20 mouse cellular contexts compared by ENCODE assay signal in the genomic region with DNA sequence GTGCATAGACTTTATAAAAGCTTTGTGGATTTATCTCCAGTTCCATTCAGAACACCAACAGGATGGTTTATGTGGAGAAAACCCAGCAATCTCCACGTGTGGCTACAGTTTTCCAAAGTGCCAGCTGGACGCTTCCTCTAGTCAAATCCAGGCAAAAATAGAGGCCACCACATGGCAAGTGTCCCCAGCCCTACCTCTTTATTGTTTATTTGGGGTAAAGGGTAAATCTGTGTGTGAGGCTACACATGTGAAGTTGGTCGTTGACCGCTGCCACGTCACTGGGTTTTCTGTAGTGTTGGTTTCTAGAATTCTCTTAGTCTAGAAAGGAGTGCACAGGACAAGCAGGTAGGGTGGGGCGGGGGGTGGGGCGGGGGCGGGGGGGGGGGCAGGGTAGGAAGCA. TPM values are rescaled to one million over a fixed set of nuclear protein-coding genes. Genes with fewer than 3 reads are reported as not detected.
A peak's percentile ranks its signal among the peaks of the same experiment; 100 is the strongest.
DNase-seq lines count a peak whose midpoint lies in the region; ATAC-seq and TF ChIP-seq lines count a peak whose summit lies in the region.
"Had no signal": no experiment of that assay in that cellular context is flagged by ENCODE, and none has a peak within 500 bp of the region (broad histone marks: within the 10 kb centered on the region; RNA-seq: fewer than 3 reads in every experiment).

No protein-coding gene starts in this region.

- H3K36me3 ChIP-seq in liver, adult 2 months (ENCODE audit: control insufficient read depth, insufficient read depth, low read length): no peaks in the 10 kb centered on the region
- H3K36me3 ChIP-seq in midbrain, embryonic 10.5 days: no peaks in the 10 kb centered on the region
- no peaks in the 10 kb centered on the region for H3K36me3 ChIP-seq in midbrain, embryonic 16.5 days (ENCODE audit: control insufficient read depth, insufficient read depth, low read length)
- H3K36me3 ChIP-seq: embryonic facial prominence, embryonic 10.5 days; embryonic facial prominence, embryonic 12.5 days; forebrain, embryonic 15.5 days; G1E had no signal

- DNase-seq in cerebellum, adult 9-10 months: peak; percentile 43
- DNase-seq in cerebellum, postnatal 4 days (ENCODE audit: low spot score in 2 of 2): no peak
- DNase-seq in liver, adult 2 months (ENCODE audit: extremely low read depth, low read depth, low spot score): peak; percentile 66
- DNase-seq in liver: no peak
- DNase-seq in midbrain, embryonic 10.5 days (ENCODE audit: low spot score): no peak
- DNase-seq: B cell, adult 2 months; cerebellum, adult 11-12 months; cerebellum, adult 9-11 months; cerebellum, postnatal 14 days; forebrain, postnatal 0 days had no signal

- no peak for ATAC-seq in midbrain, embryonic 16.5 days
- ATAC-seq: activated CD4-positive, CD25-positive, alpha-beta regulatory T cell, adult 4 months; CD4-positive, CD25-positive, alpha-beta regulatory T cell, adult 4 months; forebrain, embryonic 13.5 days; forebrain, embryonic 15.5 days; forebrain, postnatal 0 days had no signal

- no peaks in the 10 kb centered on the region for H3K9me3 ChIP-seq in midbrain, embryonic 10.5 days (replicated peaks)
- H3K9me3 ChIP-seq in midbrain, embryonic 16.5 days (replicated peaks; ENCODE audit: control insufficient read depth, low read length, poor library complexity, severe bottlenecking): no peaks in the 10 kb centered on the region
- H3K9me3 ChIP-seq: embryonic facial prominence, embryonic 10.5 days; embryonic facial prominence, embryonic 12.5 days; forebrain, embryonic 13.5 days; forebrain, embryonic 15.5 days; G1E had no signal

- no peak overlapping the region for H3K4me2 ChIP-seq in midbrain, embryonic 16.5 days (ENCODE audit: low read length)
- H3K4me2 ChIP-seq: embryonic facial prominence, embryonic 12.5 days; forebrain, embryonic 13.5 days; forebrain, embryonic 15.5 days had no signal

- 27% methylated on average over 7 of the region's 8 CpGs for WGBS in liver, adult 2 months
- 80% methylated on average over 7 of the region's 8 CpGs for WGBS in midbrain, embryonic 10.5 days
- 79% methylated on average over 7 of the region's 8 CpGs for WGBS in midbrain, embryonic 16.5 days

- H3K4me1 ChIP-seq in liver, adult 2 months (ENCODE audit: control insufficient read depth, insufficient read depth, low read length): peaks cover 7% of the 10 kb centered on the region; the same call in 1 of the 2 replicates
- H3K4me1 ChIP-seq in midbrain, embryonic 10.5 days: peaks cover 36% of the 10 kb centered on the region
- H3K4me1 ChIP-seq in midbrain, embryonic 16.5 days (ENCODE audit: control insufficient read depth, insufficient read depth, low read length): peaks cover 5% of the 10 kb centered on the region; the same call in 1 of the 2 replicates
- H3K4me1 ChIP-seq: forebrain, embryonic 15.5 days had no signal

- H3K4me3 ChIP-seq in liver, adult 2 months (ENCODE audit: insufficient read depth, low read depth, low read length): no peak overlapping the region
- no peak overlapping the region for H3K4me3 ChIP-seq in midbrain, embryonic 10.5 days
- H3K4me3 ChIP-seq in midbrain, embryonic 16.5 days (ENCODE audit: low read depth, low read length): no peak overlapping the region
- H3K4me3 ChIP-seq: embryonic facial prominence, embryonic 10.5 days; embryonic facial prominence, embryonic 12.5 days; forebrain, embryonic 13.5 days; forebrain, embryonic 15.5 days had no signal

- no peak for TF ChIP-seq POLR2A in liver, adult 2 months (IDR thresholded peaks at IDR 0.05; ENCODE audit: extremely low read depth, insufficient read depth, low read length)

- TF ChIP-seq CTCF in liver, adult 2 months (IDR thresholded peaks at IDR 0.05; ENCODE audit: low read depth, low read length): no peak

- no peak overlapping the region for H3K9ac ChIP-seq in liver, adult 2 months (ENCODE audit: low read depth, low read length)
- no peak overlapping the region for H3K9ac ChIP-seq in midbrain, embryonic 16.5 days (ENCODE audit: low read depth, low read length)
- H3K9ac ChIP-seq: embryonic facial prominence, embryonic 12.5 days; forebrain, embryonic 13.5 days; forebrain, embryonic 15.5 days; forebrain, postnatal 0 days had no signal

- no peaks in the 10 kb centered on the region for H3K27me3 ChIP-seq in liver, adult 2 months (ENCODE audit: control insufficient read depth, insufficient read depth, low read length)
- H3K27me3 ChIP-seq in midbrain, embryonic 10.5 days (ENCODE audit: low read depth, poor library complexity, severe bottlenecking): no peaks in the 10 kb centered on the region
- H3K27me3 ChIP-seq in midbrain, embryonic 16.5 days (ENCODE audit: control insufficient read depth, insufficient read depth, low read depth, low read length): no peaks in the 10 kb centered on the region
- H3K27me3 ChIP-seq: CH12.LX; embryonic facial prominence, embryonic 12.5 days; forebrain, embryonic 13.5 days; forebrain, embryonic 15.5 days; Patski had no signal

- H3K27ac ChIP-seq in liver, adult 2 months (replicated peaks; ENCODE audit: insufficient read depth, low read depth, low read length): no peak overlapping the region
- peak overlapping the region; percentile 23; the same call in 1 of the 2 replicates for H3K27ac ChIP-seq in midbrain, embryonic 10.5 days (replicated peaks)
- no peak overlapping the region for H3K27ac ChIP-seq in midbrain, embryonic 16.5 days (ENCODE audit: low read length)
- H3K27ac ChIP-seq: embryonic facial prominence, embryonic 12.5 days; forebrain, embryonic 13.5 days; forebrain, embryonic 15.5 days had no signal

- H3K79me2 ChIP-seq in liver, adult 2 months (ENCODE audit: control insufficient read depth, insufficient read depth, low read length): no peaks in the 10 kb centered on the region

RNA-seq across cellular contexts. Expression of gene Sel1l3, which starts 23.0 kb away (rescaled TPM):
- 8.1 and 8.2 TPM in 2 replicates for total RNA-seq in liver, adult 2 months (2014; rRNA removed)
- 1.8 and 4.9 TPM in 2 replicates for polyA plus RNA-seq in liver, adult 2 months (2012; rRNA removed)
- 0.96 and 1.1 TPM in 2 replicates for polyA plus RNA-seq in midbrain, embryonic 10.5 days (2016; fragmentation: Nextera tagmentation; extraction: Ambion mirVana)
- 6.8 and 7.3 TPM in 2 replicates for polyA plus RNA-seq in midbrain, embryonic 16.5 days (2015; fragmentation: Nextera tagmentation; extraction: Ambion mirVana)
- polyA plus RNA-seq: activated CD4-positive, CD25-positive, alpha-beta regulatory T cell, adult 4 months; G1E had no signal

RNA-seq across cellular contexts. Expression of gene Smim20, which starts 30.1 kb away (rescaled TPM):
- 36.3 and 40.1 TPM in 2 replicates for total RNA-seq in liver, adult 2 months (2014; rRNA removed)
- 39.2 and 42.4 TPM in 2 replicates for polyA plus RNA-seq in liver, adult 2 months (2012; rRNA removed)
- 70.9 and 74.1 TPM in 2 replicates for polyA plus RNA-seq in midbrain, embryonic 10.5 days (2016; fragmentation: Nextera tagmentation; extraction: Ambion mirVana)
- polyA plus RNA-seq in midbrain, embryonic 16.5 days (2015; fragmentation: Nextera tagmentation; extraction: Ambion mirVana): 65.6 and 71.0 TPM in 2 replicates

Comparison
In these comparisons a context has a peak if more than half of its experiments do, and no peak if none do; other contexts are left out.
1. DNase-seq: peak in cerebellum, adult 9-10 months (single experiment) and liver, adult 2 months (single experiment); none in cerebellum, postnatal 4 days (0 of 2), liver (single experiment) and midbrain, embryonic 10.5 days (single experiment).